Mouse (Mus musculus): Measurements from ENCODE around the gene Ccdc62. TPM values are rescaled to one million over a fixed set of nuclear protein-coding genes. Genes with fewer than 3 reads are reported as not detected.

The Ccdc62 gene
- polyA plus RNA-seq, 1 experiment, result 2.3 TPM

- no peak for TF ChIP-seq CTCF (IDR thresholded peaks at IDR 0.05; ENCODE audit: borderline replicate concordance, control insufficient read depth, extremely low read depth, insufficient read depth, low read length, poor library complexity)
- no peak for TF ChIP-seq POLR2A (IDR thresholded peaks at IDR 0.05; ENCODE audit: control insufficient read depth, extremely low read depth, insufficient read depth, low read length, poor library complexity)
- 21% methylated on average over 6 of the region's 6 CpGs for WGBS
- peak; percentile 32 for DNase-seq
- no peak overlapping the region for H3K27ac ChIP-seq (ENCODE audit: control insufficient read depth, insufficient read depth, low read length)
- no peaks in the 10 kb centered on the region for H3K27me3 ChIP-seq (ENCODE audit: control insufficient read depth, insufficient read depth, low read length)
- H3K4me1 ChIP-seq (replicated peaks; ENCODE audit: control insufficient read depth, insufficient read depth, low read length), result peaks cover 2% of the 10 kb centered on the region; the same call in 1 of the 2 replicates
- no peaks in the 10 kb centered on the region for H3K36me3 ChIP-seq (ENCODE audit: control insufficient read depth, insufficient read depth, low read length)
- H3K4me3 ChIP-seq (ENCODE audit: control insufficient read depth, insufficient read depth, low read length), result no peak overlapping the region
Observed at GRCm38 (mm10) chr5:123891669-123892068, 38.8 kb upstream of the Ccdc62 start.

- H3K4me1 ChIP-seq (replicated peaks; ENCODE audit: control insufficient read depth, insufficient read depth, low read length), result peaks cover 11% of the 10 kb centered on the region
- no peak overlapping the region for H3K27ac ChIP-seq (ENCODE audit: control insufficient read depth, insufficient read depth, low read length)
- 49% methylated on average over 5 of the region's 5 CpGs for WGBS
- H3K36me3 ChIP-seq (ENCODE audit: control insufficient read depth, insufficient read depth, low read length), result no peaks in the 10 kb centered on the region
- no peak for DNase-seq
- H3K4me3 ChIP-seq (ENCODE audit: control insufficient read depth, insufficient read depth, low read length), result no peak overlapping the region
- TF ChIP-seq CTCF (IDR thresholded peaks at IDR 0.05; ENCODE audit: borderline replicate concordance, control insufficient read depth, extremely low read depth, insufficient read depth, low read length, poor library complexity) (no peak), POLR2A (IDR thresholded peaks at IDR 0.05; ENCODE audit: control insufficient read depth, extremely low read depth, insufficient read depth, low read length, poor library complexity) (no peak)
- H3K27me3 ChIP-seq (ENCODE audit: control insufficient read depth, insufficient read depth, low read length), result no peaks in the 10 kb centered on the region
Observed at GRCm38 (mm10) chr5:123893520-123893919, 37.0 kb upstream of the Ccdc62 start.

- Histone ChIP-seq H3K27me3 (ENCODE audit: control insufficient read depth, insufficient read depth, low read length) (no peaks in the 10 kb centered on the region), H3K27ac (ENCODE audit: control insufficient read depth, insufficient read depth, low read length) (no peak overlapping the region), H3K4me1 (replicated peaks; ENCODE audit: control insufficient read depth, insufficient read depth, low read length) (peaks cover 11% of the 10 kb centered on the region), H3K36me3 (ENCODE audit: control insufficient read depth, insufficient read depth, low read length) (no peaks in the 10 kb centered on the region), H3K4me3 (ENCODE audit: control insufficient read depth, insufficient read depth, low read length) (no peak overlapping the region)
- no peak for TF ChIP-seq POLR2A (IDR thresholded peaks at IDR 0.05; ENCODE audit: control insufficient read depth, extremely low read depth, insufficient read depth, low read length, poor library complexity)
- TF ChIP-seq CTCF (IDR thresholded peaks at IDR 0.05; ENCODE audit: borderline replicate concordance, control insufficient read depth, extremely low read depth, insufficient read depth, low read length, poor library complexity), result no peak
- no peak for DNase-seq
- 92% methylated on average over 11 of the region's 11 CpGs for WGBS
Observed at GRCm38 (mm10) chr5:123896395-123896794, 34.1 kb upstream of the Ccdc62 start.

GRCm38 (mm10) chr5:123897352-123897751 lies 33.1 kb upstream of the Ccdc62 start:
- peak overlapping the region; percentile 41 for H3K4me3 ChIP-seq (ENCODE audit: control insufficient read depth, insufficient read depth, low read length)
- TF ChIP-seq CTCF (IDR thresholded peaks at IDR 0.05; ENCODE audit: borderline replicate concordance, control insufficient read depth, extremely low read depth, insufficient read depth, low read length, poor library complexity), result no peak
- no peak for TF ChIP-seq POLR2A (IDR thresholded peaks at IDR 0.05; ENCODE audit: control insufficient read depth, extremely low read depth, insufficient read depth, low read length, poor library complexity)
- H3K27ac ChIP-seq (ENCODE audit: control insufficient read depth, insufficient read depth, low read length), result no peak overlapping the region
- no peaks in the 10 kb centered on the region for H3K27me3 ChIP-seq (ENCODE audit: control insufficient read depth, insufficient read depth, low read length)
- no peaks in the 10 kb centered on the region for H3K36me3 ChIP-seq (ENCODE audit: control insufficient read depth, insufficient read depth, low read length)
- DNase-seq, result no peak
- WGBS, result 12% methylated on average over 13 of the region's 13 CpGs
- H3K4me1 ChIP-seq (replicated peaks; ENCODE audit: control insufficient read depth, insufficient read depth, low read length), result peaks cover 9% of the 10 kb centered on the region

DNA sequence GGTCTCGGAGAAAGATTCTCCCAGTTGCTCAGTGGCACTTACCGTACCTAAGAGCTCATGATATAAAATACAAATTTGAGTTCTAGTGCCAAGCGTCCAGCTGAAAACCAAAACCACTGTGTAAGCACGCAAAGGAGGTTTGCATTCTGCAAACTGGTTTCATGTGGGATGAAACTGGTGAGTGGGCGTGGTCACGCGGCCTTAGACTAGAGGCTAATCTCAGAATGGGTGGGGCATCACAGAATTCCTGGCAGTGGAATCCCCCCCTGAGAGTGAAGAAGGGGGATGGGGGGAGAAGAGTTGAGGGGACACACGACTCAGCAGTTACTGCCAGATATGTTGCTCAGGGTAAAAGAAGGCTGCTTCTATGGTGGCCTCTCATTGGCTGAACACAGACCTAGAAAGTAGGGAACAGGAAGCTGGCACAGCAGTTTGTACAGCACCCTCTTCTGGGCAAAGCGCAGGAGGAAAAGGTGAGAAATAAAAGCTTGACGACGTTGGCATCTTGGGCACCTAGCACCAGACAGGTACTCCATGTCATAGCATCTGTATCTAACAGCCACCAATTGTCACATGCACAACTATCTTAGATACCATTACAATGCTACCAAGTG lies 26.3 kb upstream of the Ccdc62 start:
- Histone ChIP-seq H3K27ac (ENCODE audit: control insufficient read depth, insufficient read depth, low read length) (no peak overlapping the region), H3K27me3 (ENCODE audit: control insufficient read depth, insufficient read depth, low read length) (no peaks in the 10 kb centered on the region), H3K4me3 (ENCODE audit: control insufficient read depth, insufficient read depth, low read length) (no peak overlapping the region), H3K4me1 (replicated peaks; ENCODE audit: control insufficient read depth, insufficient read depth, low read length) (peaks cover 10% of the 10 kb centered on the region), H3K36me3 (ENCODE audit: control insufficient read depth, insufficient read depth, low read length) (no peaks in the 10 kb centered on the region)
- 75% methylated on average over 11 of the region's 11 CpGs for WGBS
- TF ChIP-seq POLR2A (IDR thresholded peaks at IDR 0.05; ENCODE audit: control insufficient read depth, extremely low read depth, insufficient read depth, low read length, poor library complexity) (no peak), CTCF (IDR thresholded peaks at IDR 0.05; ENCODE audit: borderline replicate concordance, control insufficient read depth, extremely low read depth, insufficient read depth, low read length, poor library complexity) (no peak)
- no peak for DNase-seq

DNA sequence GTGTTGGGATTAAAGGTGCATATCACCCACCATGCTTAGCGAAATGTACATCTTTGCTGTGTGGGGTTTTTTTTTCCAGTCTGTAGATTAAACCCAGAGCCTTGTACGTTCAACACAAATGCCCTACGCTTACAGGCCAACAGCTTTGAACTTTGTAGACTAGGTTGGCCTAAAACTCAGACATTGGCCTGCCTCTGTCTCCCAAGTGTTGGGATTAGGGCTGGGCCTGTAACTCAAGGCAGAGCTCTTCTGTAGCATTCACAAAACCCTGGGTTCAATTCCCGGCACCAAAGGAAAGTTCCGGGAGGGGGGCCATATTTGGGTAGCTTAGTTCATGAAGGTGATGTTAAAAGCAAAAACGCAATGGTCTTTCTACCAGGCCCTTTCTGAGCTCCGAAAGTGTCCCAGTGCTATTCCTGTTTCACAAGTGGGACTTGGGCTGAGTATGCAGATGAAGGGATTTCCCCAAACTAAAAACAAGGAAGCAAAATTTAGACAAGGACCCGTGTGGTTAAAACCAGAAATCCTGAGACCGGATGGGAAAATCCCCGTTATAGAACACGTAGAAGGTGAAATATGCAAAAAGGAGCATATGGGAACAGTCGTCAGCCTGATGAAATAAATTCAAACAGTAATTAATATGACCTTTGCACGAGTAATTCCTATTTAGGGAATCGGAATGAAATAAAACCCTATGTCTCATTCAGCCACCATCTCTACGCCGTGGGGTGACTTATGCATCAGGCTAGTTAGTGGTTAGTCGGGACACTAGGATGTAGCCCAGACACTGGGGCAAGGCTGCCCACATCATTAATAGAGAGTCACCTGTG lies 24.1 kb upstream of the Ccdc62 start:
- no peak for DNase-seq
- Histone ChIP-seq H3K4me1 (replicated peaks; ENCODE audit: control insufficient read depth, insufficient read depth, low read length) (peaks cover 10% of the 10 kb centered on the region), H3K27ac (ENCODE audit: control insufficient read depth, insufficient read depth, low read length) (no peak overlapping the region), H3K36me3 (ENCODE audit: control insufficient read depth, insufficient read depth, low read length) (no peaks in the 10 kb centered on the region), H3K4me3 (ENCODE audit: control insufficient read depth, insufficient read depth, low read length) (no peak overlapping the region), H3K27me3 (ENCODE audit: control insufficient read depth, insufficient read depth, low read length) (no peaks in the 10 kb centered on the region)
- 50% methylated on average over 17 of the region's 17 CpGs for WGBS
- TF ChIP-seq POLR2A (IDR thresholded peaks at IDR 0.05; ENCODE audit: control insufficient read depth, extremely low read depth, insufficient read depth, low read length, poor library complexity) (no peak), CTCF (IDR thresholded peaks at IDR 0.05; ENCODE audit: borderline replicate concordance, control insufficient read depth, extremely low read depth, insufficient read depth, low read length, poor library complexity) (no peak)
